Mouse (Mus musculus): ENCODE measurements at regions not wholly inside any gene's neighbourhood (a gene's known extent, or its start where the extent isn't known, plus 50 kb on each side); places are given as distances from the start of the nearest gene placed in this dataset.

DNA sequence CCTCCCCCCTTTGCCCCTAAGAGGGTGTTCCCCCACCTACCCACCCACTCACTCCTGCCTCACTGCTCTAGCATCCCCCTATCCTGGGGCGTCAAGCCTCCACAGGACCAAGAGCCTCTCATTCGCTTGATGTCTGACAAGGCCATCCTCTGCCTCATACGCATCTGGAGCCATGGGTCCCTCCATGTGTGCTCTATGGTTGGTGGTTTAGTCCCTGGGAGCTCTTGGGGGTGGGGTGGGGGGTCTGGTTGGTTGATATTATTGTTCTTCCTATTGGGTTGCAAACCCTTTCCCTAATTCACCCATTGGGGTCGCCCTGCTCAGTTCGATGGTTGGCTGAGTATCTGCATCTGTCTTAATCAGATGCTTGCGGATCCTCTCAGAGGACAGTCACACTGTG lies 79.1 kb downstream of the Spry2 start:
- no peak for TF ChIP-seq CTCF (IDR thresholded peaks at IDR 0.05; ENCODE audit: low read depth, low read length)
- no peak for TF ChIP-seq POLR2A (IDR thresholded peaks at IDR 0.05; ENCODE audit: insufficient read depth, low read length)
- no peak for TF ChIP-seq EP300 (IDR thresholded peaks at IDR 0.05; ENCODE audit: insufficient read depth, low read depth, low read length)
